Mouse (Mus musculus) kidney, adult 11 months (tissue): ENCODE measurements at regions not wholly inside any gene's neighbourhood (a gene's known extent, or its start where the extent isn't known, plus 50 kb on each side); places are given as distances from the start of the nearest gene placed in this dataset.
A peak's percentile ranks its signal among the peaks of the same experiment; 100 is the strongest.

Experiments used
- DNase-seq: peaks from one replicate; pipeline ENCODE4 v3.0.0; 2022

GRCm38 (mm10) chr4:105973769-105974397, 184.2 kb downstream of the Gm12728 start:
- no peak for DNase-seq

GRCm38 (mm10) chr4:105974948-105975347, 185.3 kb downstream of the Gm12728 start:
- no peak for DNase-seq

GRCm38 (mm10) chr4:105979048-105979447, 189.4 kb downstream of the Gm12728 start:
- DNase-seq: no peak

GRCm38 (mm10) chr4:105983018-105983417, 193.3 kb downstream of the Gm12728 start:
- no peak for DNase-seq

- no peak for DNase-seq
Observed at GRCm38 (mm10) chr4:105987963-105988602, 198.4 kb downstream of the Gm12728 start.

GRCm38 (mm10) chr4:105992581-105993127, 203.0 kb downstream of the Gm12728 start:
- DNase-seq: no peak

GRCm38 (mm10) chr4:105994390-105994798, 204.7 kb downstream of the Gm12728 start:
- DNase-seq: no peak

- DNase-seq: no peak
Observed at GRCm38 (mm10) chr4:105996060-105996459, 206.4 kb downstream of the Gm12728 start.

- DNase-seq: no peak
Observed at GRCm38 (mm10) chr4:105996893-105997630, 207.4 kb downstream of the Gm12728 start.

- no peak for DNase-seq
Observed at GRCm38 (mm10) chr4:106002516-106002915, 212.8 kb downstream of the Gm12728 start.

- DNase-seq: no peak
Observed at GRCm38 (mm10) chr4:106005936-106006335, 216.3 kb downstream of the Gm12728 start.

GRCm38 (mm10) chr4:106007334-106008190, 217.9 kb downstream of the Gm12728 start:
- DNase-seq: no peak

- peak; percentile 52 for DNase-seq
Observed at GRCm38 (mm10) chr4:106017065-106017646, 227.5 kb downstream of the Gm12728 start.

- DNase-seq: peak; percentile 41
Observed at GRCm38 (mm10) chr4:106018936-106019335, 229.3 kb downstream of the Gm12728 start.

GRCm38 (mm10) chr4:106020338-106020737, 230.7 kb downstream of the Gm12728 start:
- no peak for DNase-seq

- no peak for DNase-seq
Observed at GRCm38 (mm10) chr4:106024591-106024990, 234.9 kb downstream of the Gm12728 start.

- DNase-seq: no peak
Observed at GRCm38 (mm10) chr4:106025966-106026637, 236.4 kb downstream of the Gm12728 start.

- no peak for DNase-seq
Observed at GRCm38 (mm10) chr4:106040376-106040775, 250.7 kb downstream of the Gm12728 start.

- peak; percentile 73 for DNase-seq
Observed at GRCm38 (mm10) chr4:106042456-106042855, 252.8 kb downstream of the Gm12728 start.

GRCm38 (mm10) chr4:106043661-106044060, 254.0 kb downstream of the Gm12728 start:
- DNase-seq: no peak

- DNase-seq: no peak
Observed at GRCm38 (mm10) chr4:106048053-106048452, 258.4 kb downstream of the Gm12728 start.

- no peak for DNase-seq
Observed at GRCm38 (mm10) chr4:106048797-106049196, 259.1 kb downstream of the Gm12728 start.
